Mouse (Mus musculus): ENCODE measurements around the gene Vwa5b2.

Gene Vwa5b2

DNA sequence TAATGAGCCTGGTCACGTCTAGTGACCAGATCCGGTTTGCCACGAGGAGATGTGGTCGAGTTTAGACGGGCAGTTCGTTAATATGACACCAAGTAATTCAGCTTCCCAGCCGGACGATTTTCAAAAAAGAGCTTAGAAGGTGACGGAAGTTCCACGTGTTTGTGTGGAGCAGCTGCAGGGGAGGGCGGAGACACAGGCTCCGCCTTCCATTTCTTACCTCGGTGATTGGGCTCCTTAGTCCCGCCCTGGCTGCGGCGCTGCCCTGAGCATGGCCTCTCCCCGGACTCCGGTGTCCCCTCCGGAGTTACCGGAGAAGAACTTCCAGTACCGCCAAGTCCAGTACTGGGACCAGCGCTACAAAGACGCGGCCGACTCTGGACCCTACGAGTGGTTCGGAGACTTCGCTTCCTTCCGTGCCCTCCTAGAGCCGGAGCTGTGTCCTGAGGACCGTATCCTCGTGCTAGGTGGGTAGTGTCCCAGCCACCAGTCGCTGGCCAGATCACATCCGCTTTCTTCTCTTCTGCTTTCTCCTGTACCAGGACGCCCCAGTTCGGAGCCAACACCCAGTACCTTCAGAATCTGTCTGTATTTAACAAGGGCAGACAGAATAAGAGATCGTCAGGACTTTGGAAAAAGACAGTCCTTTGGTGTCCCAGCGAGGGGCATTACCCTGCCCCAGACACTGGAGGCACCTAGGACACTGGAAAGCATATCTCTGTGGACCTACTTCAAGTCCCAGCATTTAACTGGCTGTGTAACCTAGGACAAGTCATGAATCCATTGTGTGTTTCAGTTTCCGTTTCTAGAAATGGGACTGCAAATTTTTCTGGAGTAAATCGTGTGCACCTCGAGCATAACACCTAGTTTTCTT lies 22.3 kb downstream of the Vwa5b2 start, which contains the start of the genes Eef1akmt4, Gm49333 and Alg3:
TSS of gene Eef1akmt4 (plus strand) at position 237 of the 871 bp plus-strand sequence.
TSS of gene Gm49333 (plus strand) at position 254 of the 871 bp plus-strand sequence.
TSS of gene Alg3 (minus strand) at position 379 of the 871 bp plus-strand sequence.
- peak; percentile 85 for DNase-seq

DNA sequence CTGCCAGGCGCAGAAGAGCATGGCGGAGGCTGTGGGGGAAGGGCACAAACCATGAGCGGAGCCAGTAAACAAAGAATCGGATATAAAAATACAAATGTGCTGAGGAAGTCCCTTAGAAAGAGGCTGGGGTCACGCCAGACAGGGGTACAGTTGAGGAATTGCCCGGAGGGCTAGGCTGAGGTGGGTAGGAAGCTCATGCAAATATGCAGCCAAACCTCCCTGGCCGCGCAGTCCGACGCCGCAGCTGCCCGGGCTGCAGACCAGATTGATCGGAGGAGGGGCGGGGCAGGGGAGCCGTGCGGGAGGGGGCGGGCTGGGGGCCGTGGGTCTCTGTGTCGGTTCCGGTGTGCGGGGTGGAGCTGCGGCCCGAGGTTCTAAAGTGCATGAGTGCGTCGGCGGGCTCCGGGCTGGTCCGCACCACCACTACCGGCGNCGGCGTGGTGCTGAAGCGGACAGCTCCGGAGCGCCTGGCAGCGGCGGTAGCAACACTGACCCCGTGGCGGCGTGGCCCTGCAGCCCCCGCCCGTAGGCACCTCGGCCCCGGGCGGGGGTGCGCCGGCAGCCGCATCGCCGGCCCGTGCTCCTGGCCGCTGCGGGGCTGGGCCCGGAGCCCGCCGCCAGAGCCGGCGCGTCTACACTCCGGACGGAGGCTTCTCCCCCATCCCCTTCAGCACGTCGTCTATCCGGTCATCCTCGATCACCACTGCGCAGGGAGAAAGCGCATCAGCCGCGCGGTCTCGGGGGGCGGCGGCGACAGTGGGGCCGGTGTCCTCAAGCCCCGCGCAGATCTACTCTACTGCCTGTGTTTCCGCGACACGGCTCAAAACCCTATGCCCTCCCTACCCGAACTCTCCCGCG lies 30.5 kb downstream of the Vwa5b2 start:
- DNase-seq, result peak; percentile 36

GRCm38 (mm10) chr16:20620399-20620735 lies 31.1 kb downstream of the Vwa5b2 start:
- no peak for DNase-seq

- peak; percentile 53 for DNase-seq
Observed at GRCm38 (mm10) chr16:20620751-20621190, 31.5 kb downstream of the Vwa5b2 start.

- peak; percentile 65 for DNase-seq
Observed at GRCm38 (mm10) chr16:20621191-20621990, 32.1 kb downstream of the Vwa5b2 start, which contains the start of gene Camk2n2. TSS of gene Camk2n2 (minus strand) at chr16:20621287.

DNA sequence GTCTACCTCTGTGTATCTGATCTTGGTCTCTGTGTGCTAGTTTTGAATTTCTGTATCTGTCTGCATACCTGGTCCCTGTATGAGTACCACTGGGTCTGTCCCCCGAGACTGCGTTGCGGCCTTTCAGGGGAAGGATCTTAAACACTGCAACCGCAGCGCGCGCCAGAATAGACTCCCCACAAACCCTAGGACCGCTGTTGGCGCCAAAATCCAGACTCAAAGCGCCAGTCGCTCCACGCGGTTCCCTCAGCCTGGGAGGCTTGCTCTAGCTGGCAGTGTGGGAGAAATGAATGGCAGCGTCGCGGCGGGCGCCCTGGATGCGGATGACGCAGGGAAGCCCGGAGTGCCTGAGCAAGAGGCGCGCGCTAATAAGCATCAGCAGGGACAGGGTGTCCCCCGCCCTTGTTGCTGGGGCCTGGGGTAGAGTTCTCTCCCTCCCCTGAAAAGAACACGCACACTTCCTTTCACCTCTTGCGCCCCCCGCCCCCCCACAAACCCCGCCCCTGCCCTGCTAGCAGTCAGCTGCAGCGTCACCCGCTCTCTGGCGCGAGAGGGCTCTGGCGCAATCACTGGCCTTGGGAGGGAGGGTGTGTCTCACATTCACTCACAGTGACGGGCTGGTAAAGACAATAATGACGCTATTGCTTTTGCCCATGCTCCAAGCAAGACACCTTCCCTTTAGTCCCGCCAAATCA lies 32.9 kb downstream of the Vwa5b2 start:
- peak; percentile 49 for DNase-seq

DNA sequence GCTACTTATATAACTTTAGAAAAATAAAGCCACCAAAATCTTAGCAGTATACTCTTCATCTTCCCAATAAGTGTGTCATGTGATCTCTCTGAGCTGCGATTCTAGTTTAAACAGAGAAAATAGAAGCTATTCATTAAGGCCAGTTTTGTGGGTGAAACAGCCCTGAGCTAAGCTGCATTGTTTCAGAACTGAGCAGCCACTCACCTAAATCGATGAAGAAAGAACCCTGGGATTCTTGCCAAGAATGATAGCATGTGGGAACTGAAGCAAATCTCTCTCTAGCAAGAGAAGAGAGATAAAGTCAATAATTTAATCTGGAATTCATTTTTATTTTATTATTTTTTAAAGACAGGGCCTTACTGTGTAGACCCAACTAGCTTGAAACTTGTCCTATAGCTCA lies 33.9 kb downstream of the Vwa5b2 start:
- DNase-seq, result no peak

DNA sequence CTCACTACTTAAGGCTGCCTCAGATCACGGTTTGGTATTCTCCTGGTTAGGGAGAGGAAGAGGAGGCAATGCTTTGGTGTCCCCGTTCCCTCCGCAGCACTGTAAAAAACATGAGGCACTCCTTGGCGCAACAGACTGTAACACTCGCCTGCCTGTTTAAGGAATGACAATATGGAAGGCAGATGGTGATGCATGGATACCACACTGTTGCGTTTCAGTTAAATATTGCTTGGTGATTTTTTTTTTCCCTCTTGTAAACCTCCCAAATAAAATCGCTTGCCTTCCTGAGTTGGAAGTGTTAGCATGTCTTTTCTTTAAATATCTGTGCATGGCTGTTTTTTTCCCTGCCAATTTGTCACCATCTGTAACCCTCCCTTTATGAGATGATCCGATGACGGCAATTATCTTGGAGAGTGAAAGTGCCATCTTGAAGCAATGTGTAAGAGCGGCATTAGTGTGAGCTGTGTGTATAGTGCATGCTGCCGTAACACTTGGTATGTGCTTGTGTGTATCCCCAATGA lies 39.7 kb downstream of the Vwa5b2 start:
- DNase-seq, result no peak

- peak; percentile 52 for DNase-seq
Observed at GRCm38 (mm10) chr16:20629731-20630634, 40.7 kb downstream of the Vwa5b2 start, which contains the start of gene Ece2. TSS of gene Ece2 (plus strand) at chr16:20629828.

GRCm38 (mm10) chr16:20637410-20637809 lies 48.1 kb downstream of the Vwa5b2 start:
- no peak for DNase-seq

DNA sequence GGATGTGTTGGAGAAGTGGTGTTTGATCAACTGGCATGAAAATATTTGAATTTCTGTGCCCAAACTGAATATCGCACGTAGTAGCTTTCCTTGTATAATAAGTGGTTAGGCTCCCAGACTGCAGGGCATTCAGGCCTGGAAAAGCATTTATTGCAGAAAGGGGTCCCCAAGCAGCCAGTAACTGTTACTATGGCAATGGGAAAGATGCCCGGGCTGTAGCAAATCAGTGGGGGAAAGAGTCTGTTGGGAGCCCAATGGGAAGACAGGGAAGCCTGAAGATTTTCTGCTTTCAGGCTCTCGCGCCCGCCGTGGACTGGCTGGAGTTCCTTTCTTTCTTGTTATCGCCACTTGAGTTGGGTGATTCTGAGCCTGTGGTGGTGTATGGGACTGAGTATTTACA lies 49.1 kb downstream of the Vwa5b2 start:
- DNase-seq, result no peak

DNA sequence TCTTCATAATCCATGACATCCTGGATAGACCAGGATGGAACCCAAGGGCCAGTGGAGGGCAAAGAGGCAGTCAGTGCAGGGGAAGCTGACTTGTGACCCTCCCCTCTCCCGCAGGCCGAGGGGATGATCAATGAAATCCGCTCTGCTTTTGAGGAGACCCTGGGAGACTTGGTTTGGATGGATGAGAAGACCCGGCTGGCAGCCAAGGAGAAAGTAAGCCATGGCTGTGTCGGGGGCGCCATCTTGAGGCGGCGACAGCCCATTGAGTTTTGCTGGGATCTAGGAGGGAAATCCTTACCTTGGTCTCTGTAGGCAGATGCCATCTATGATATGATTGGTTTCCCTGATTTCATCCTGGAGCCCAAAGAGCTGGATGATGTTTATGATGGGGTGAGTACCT lies 52.9 kb downstream of the Vwa5b2 start:
- peak; percentile 80 for DNase-seq

- no peak for DNase-seq
Observed at GRCm38 (mm10) chr16:20643911-20644310, 54.6 kb downstream of the Vwa5b2 start.

DNA sequence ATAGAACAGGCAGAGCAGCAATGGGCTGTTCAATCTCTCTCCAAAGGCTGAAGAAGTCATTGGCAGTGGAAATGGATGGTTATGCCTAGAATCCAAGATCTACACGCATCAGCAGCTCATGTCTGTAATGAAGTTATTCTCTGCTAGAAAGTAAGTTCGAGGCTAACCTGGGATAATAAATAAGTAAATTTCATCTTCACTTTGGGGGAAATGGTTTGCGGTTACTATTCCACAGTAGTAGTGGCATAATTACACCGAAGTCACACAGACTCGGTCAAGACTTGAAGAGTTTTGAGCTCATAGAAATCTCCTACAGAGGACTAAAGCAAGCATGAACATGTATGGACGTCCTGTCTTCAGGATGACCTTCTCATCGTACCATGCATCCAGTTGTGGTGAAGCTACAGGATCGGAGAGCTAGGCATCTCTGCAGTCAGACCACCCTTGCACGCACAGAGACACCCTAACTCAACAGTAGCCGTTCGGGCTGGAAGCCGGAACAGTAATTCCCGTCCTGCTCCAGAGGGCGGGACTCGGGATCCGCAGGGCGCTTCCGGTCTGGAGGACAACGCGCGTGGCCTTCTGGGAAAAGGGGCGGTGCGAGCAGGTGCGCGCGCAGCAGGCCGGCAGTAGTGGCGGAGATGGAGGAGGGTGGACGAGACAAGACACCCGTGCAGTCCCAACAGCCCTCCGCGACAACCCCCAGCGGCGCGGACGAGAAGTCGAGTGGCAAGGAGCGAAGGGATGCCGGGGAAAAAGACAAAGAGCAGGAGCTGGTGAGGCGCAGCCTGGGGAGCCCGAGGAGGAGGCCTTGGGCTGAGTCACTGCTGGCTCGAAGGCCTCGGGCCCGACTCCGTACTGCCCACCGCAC lies 62.0 kb downstream of the Vwa5b2 start, which contains the start of gene Psmd2:
TSS of gene Psmd2 (plus strand) at position 577 of the 871 bp plus-strand sequence.
- peak; percentile 98 for DNase-seq

DNA sequence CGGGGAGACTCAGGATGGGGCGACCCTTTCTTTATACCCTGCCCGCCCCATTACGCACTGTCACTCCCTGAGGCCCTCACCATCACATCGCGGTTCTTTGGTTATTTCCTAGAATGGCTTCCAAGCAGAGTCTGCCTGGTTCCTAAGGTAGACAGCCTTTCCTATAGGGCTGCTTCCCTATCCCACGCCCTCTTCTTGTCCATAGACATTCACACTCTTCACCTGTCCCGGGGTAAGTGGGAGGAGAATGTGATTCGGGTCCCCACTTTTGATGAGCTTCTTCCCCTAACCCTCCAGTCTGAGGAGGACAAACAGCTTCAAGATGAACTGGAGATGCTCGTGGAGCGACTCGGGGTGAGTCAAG lies 62.7 kb downstream of the Vwa5b2 start:
- no peak for DNase-seq

DNA sequence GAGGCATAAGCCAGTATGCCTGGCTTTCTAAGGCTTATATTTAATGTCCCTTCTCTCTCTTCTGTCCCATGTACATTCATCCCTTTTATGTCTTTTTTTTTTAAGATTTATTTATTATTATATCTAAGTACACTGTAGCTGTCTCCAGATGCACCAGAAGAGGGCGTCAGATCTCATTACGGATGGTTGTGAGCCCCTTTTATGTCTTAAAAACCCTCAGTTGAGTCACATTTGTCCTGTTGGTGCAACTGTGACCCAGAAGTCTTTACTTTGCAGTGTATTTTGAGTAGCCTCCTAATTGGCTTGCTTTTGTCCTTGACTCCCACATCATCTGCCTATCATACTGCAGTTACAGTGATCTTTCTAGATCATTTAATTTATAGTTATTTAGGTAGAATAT lies 64.0 kb downstream of the Vwa5b2 start:
- DNase-seq, result no peak

Measured in thymus, postnatal 4 days (tissue).